Mouse (Mus musculus): ENCODE data around the gene Syn3.

Syn3 gene

GRCm38 (mm10) chr10:86339121-86339520 lies 159.6 kb downstream of the Syn3 start:
- no peak for DNase-seq (ENCODE audit: low spot score in 2 of 2)

DNA sequence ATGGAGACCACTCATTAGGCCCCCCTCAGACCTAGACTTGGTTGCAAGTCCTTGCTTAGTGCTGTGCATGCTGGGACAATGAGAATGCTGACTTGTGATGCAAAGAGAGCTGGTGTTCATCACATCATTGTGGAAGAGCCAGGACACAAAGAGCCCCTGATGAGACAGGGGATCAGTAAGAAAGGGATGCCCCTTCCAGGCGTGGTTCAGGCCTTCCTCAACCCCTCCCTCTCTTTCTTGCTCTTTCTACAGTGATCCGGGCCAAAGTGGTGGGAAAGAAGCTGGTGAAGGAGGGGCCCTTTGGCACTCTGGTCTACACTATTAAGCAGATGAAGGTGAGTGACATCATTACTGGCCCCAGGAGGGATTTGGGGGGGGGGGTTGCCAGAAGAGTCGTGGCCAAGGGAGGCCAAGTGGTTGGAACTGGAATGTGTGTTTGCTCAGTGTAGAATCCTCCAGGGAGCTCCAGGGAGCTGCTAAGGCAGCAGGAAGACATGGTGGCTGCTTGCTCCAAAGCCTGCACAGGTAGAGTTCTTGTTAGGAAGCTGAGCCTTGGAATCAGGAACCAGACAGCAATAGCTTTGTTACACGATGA lies 160.5 kb downstream of the Syn3 start:
- no peak for DNase-seq (ENCODE audit: low spot score in 2 of 2)

DNA sequence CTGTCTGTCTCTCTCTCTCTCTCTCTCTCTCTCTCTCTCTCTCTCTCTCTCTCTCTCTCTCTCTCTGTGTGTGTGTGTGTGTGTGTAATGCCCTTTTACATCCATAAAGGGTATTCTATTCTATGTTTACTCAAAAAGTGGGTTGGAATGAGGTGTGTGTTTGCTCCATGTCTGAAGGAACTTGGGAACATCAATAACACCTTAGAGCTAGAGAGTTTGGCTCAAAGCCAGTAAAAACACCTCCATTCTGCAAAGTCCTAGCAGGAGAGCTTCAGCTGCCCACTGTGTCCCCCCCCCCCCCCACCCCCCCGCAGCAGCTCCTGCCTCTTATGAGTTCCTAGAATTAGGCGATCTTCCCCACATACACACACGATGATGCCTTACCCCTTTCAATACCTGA lies 161.5 kb downstream of the Syn3 start:
- DNase-seq (ENCODE audit: low spot score in 2 of 2): no peak

- no peak for DNase-seq (ENCODE audit: low spot score in 2 of 2)
Measured at GRCm38 (mm10) chr10:86336506-86336905, 162.2 kb downstream of the Syn3 start.

DNA sequence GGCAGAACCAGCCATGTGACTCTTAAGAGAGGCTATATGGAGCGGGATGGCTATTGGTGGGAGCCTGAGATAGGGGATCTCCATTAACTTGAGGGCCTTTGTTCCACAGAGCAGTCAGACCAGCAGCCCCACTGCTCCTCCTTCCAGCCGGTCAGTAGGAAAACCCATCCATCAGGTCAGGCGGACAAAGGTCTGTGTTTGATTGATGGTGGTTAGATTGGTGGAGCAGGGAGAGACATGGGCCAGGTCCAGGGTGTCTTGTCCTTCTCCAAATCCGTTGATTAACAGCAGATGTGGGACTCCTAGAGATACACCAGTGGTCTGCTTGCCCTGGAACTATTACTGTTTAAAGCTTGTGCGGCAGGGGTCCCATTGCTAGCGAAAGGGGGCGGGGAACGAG lies 164.1 kb downstream of the Syn3 start:
- no peak for DNase-seq (ENCODE audit: low spot score in 2 of 2)

- DNase-seq (ENCODE audit: low spot score in 2 of 2): no peak
Measured at GRCm38 (mm10) chr10:86332942-86333341, 165.8 kb downstream of the Syn3 start.

DNA sequence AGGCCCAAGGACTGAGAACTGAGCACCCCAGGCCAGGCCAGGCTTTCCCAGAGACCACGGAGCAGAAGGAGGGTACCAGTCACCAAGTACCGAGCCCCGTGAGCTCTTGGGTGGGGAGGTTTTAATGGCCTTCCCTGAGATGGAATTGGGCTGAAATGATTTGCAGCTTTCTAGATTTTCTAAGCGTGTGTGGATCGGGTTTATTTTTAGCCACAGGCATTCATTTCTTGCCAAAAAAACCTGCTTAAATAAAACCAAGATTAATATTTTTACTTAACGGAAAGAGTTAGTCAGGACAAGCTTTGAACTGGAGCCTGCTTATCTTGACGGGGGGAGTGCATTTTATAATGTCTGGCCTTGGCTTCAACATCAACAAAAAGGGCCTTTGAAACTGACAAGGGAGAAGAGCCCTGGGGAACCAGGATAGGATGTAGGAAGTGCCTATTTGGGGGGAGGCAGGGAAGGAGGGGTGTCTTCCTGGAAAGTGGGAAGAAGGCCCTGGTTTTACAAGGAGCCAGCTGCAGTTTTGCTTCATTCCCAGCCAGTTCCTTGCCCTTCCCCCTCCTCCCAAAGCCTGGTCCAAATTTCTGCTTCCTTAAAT lies 166.9 kb downstream of the Syn3 start:
- no peak for DNase-seq (ENCODE audit: low spot score in 2 of 2)

DNA sequence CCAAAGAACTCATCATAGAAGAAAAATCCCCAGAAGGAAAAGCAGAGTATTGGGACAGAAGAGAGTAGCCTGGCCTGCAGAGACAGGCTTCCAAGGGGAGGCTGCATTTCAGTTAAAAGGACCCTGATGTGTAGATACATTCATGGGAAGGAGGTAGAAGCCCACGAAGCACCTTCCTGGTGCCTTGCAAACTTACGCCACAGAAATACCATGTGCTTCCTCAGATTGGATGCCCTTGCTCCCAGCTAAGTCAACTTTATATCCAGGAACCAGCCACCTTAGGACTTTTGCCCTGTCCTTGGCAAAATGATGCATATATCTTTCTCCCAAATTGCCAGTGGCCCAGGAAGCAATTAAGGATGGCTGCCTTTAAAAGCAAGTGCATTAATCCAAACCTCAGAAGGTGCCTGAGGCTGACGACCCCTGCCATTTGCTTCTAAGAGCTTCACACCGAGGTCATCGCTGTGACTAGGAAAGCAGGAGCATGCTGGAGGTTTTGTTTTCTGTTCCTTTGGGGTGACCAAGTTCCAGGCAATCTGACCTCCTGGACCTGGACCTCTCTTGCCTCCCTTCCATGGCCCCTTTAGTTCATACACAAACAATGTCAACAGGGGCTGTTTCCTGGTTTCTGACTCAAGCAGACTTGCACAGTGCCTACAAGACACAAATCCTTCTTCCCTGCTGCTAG lies 167.6 kb downstream of the Syn3 start:
- no peak for DNase-seq (ENCODE audit: low spot score in 2 of 2)

DNA sequence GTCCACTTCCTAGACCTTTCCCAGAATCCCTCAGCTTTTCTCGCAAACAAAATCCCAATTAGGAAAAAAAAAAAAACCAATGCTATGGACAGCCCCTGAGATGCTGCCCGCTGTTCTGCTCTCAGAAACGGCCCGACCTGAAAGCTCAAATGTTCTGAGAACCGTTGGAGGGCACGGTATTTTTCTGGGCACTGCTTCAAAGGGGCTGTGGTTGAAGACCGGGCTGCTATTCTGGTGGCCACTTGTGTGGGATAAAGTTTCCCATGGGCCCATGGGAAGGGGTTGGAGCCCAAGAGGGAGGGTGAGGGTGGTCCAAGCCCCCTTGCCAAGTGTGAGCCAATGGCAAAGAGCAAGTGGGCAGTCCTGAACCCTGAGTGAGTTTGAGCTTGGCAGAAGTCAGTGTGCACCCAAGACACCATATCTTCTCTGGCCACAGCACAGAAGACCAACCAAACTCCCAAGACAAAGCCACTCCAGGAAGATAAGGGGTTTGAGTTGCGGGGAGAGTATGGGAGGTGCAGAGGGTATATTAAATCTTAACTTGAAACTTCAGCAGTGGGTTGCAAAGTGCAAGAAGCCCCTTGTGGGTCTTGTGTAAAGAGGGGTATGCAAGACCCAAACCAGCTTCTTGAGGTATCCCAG lies 169.3 kb downstream of the Syn3 start:
- DNase-seq (ENCODE audit: low spot score in 2 of 2): no peak

DNA sequence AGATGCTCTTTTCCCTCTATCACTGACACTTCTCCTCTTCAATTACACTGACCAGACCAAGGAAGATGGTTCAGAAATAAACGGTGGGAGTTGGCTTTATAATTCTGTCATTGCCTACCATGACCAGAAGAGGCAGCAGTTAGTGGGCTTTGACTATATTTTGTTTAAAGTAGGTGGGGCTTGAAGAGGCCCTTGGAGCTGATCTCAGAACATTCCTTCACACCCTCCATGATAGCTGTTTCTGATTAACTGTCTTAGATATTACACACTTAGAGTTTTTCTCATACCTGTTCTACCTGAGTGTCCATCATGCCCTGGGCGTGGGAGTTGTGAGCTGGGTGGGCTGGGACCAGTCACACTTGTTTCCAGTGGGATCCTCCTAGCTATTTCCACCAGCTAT lies 170.0 kb downstream of the Syn3 start:
- DNase-seq (ENCODE audit: low spot score in 2 of 2): no peak

- no peak for DNase-seq (ENCODE audit: low spot score in 2 of 2)
Measured at GRCm38 (mm10) chr10:86328143-86328542, 170.6 kb downstream of the Syn3 start.

- DNase-seq (ENCODE audit: low spot score in 2 of 2): no peak
Measured at GRCm38 (mm10) chr10:86325272-86325671, 173.4 kb downstream of the Syn3 start.

DNA sequence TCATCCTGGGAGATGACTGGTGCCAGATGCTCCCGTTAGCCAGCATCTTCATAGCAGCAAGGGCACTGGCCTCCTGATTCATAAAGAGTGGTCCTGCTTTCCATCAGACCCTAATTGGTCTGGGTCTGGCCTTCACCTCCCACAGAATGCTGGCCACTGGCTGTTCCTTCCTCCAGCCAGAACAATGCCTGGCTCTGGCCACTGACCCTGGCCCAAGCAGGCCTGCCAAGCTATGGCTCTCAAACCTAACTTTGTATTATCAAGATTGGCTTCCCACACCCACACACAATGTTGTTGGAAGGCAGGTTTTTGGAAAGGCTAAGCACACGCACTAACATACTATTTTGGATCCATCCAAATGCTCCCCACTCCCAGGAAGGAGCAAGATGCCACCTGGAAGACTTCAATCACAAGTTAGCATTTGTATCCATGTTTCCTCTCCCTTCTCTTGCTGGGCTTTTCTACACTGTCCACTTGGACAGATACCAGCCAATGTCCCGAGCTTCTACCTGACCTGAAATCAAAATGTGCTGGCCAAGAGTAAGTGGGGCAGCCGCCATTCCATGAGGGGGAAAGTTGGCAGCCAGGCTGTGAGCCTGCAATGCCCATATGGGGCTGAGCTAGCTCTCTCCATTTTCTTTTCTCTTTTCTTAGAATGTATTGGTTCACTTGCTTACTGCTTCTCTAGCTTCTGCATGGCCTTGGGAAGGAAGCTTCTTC lies 175.3 kb downstream of the Syn3 start:
- no peak for DNase-seq (ENCODE audit: low spot score in 2 of 2)

- DNase-seq (ENCODE audit: low spot score in 2 of 2): no peak
Measured at GRCm38 (mm10) chr10:86322006-86322405, 176.7 kb downstream of the Syn3 start.

DNA sequence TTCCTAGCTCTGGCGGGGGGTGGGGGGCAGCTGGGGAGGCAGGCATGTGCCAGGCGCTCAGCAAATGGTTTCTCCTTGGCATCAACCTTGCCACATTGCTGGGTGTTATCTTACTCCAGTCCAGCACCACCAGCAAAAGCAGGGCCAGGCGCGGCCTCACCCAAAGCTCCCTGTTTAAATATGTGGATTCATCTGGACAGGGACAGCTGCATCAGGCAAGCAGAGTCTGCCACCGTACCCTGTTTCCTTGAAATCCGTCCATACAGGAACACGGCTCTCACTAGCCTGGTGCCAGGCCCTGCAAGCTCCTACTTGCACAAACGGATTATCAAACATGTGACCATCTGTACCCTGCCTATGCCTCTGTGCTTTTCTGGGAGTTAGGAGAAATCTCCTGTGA lies 177.5 kb downstream of the Syn3 start:
- DNase-seq (ENCODE audit: low spot score in 2 of 2): no peak

DNA sequence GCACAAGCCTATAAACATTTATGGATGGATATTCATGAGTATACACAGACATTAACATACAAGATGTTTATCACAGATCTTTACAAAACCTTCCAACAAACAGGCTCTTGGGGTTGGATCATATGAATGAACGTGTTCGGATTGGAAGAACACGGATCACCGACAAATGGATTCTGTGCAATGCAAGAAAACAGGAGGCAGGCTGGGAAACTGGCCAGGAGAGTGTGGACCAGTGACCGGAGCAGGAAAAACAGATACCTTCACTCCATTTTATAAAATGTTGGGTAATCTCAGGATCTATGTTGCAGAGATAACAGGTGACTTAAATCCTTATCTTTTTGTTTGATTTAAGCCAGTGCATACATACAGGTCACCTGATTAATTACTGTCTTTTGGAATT lies 178.5 kb downstream of the Syn3 start:
- no peak for DNase-seq (ENCODE audit: low spot score in 2 of 2)

- no peak for DNase-seq (ENCODE audit: low spot score in 2 of 2)
Measured at GRCm38 (mm10) chr10:86319526-86319925, 179.2 kb downstream of the Syn3 start.

DNA sequence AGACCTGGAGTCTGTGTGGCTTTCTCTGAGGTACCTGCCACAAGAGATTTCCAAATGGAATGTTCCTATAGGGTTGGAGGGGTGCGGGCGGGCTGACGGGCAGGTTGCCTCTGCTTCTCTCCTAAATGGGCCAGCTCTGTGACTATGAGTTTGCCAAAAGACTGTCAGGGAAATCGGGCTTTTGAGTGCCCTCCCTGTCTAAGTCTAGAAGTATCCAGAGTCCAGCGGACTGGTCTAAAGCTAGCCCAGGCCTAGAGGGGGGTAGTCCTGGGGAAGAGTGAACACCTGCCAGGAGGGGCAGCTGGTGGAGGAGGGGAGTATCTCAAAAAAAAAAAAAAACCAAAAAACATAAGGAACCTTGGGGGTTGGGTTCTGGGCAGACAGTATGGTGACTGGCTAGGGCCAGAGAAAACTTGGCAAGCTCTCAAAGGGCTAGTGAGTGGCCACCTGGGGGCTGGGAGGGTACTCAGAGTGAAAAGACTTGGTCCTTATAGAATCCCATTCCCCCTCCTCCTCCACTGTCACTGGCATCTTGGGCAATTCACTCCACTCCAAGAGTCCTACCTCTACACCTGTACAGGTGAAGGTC lies 180.1 kb downstream of the Syn3 start:
- no peak for DNase-seq (ENCODE audit: low spot score in 2 of 2)

GRCm38 (mm10) chr10:86317633-86318032 lies 181.1 kb downstream of the Syn3 start:
- no peak for DNase-seq (ENCODE audit: low spot score in 2 of 2)

DNA sequence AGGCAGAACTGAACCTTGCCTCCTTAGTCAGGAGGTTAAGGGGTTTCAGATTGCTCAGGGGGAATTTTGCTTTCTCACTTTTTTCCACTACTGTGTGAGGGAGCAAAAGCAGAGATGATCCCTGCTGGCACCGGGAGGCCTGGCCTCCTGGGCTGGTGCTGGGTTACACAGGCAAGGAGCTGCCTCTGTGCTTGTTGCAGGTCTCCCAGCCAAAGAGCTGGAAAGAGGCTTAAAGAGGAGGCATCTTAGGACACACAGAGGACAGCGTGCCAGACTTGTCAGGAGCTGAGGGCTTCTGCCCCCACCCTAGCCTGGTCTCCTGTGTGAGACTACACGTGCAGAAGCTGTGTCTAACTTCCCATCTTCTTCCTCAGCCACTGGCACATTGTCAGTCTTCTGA lies 183.2 kb downstream of the Syn3 start:
- no peak for DNase-seq (ENCODE audit: low spot score in 2 of 2)

GRCm38 (mm10) chr10:86313448-86313847 lies 185.2 kb downstream of the Syn3 start:
- no peak for DNase-seq (ENCODE audit: low spot score in 2 of 2)

- no peak for DNase-seq (ENCODE audit: low spot score in 2 of 2)
Measured at GRCm38 (mm10) chr10:86312976-86313375, 185.7 kb downstream of the Syn3 start.
